Mouse (Mus musculus) liver, embryonic 13.5 days (tissue): Measurements from ENCODE around the gene Hao2. TPM values are rescaled to one million over a fixed set of nuclear protein-coding genes. Genes with fewer than 3 reads are reported as not detected.

Source experiments
- ATAC-seq: fragments of 200-750 bp; cut with Nextera tagmentation; 2 replicates; pipeline ENCODE4 v1.8.0; 2017; ENCODE audit warnings: low read depth, mild to moderate bottlenecking, moderate number of reproducible peaks, moderate library complexity
- DNase-seq: peaks from one replicate; pipeline ENCODE4 v3.0.0; 2022
- H3K27ac ChIP-seq: fragments of 300-500 bp; sonication (generic); 2 replicates; pipeline ENCODE4 v1.5.1; 2015; ENCODE audit warnings: moderate library complexity, mild to moderate bottlenecking, inconsistent platforms
- H3K27me3 ChIP-seq: fragments of 300-500 bp; sonication (generic); 2 replicates; pipeline ENCODE4 v1.6.1; 2015; ENCODE audit warnings: mild to moderate bottlenecking, inconsistent platforms
- H3K36me3 ChIP-seq: fragments of 300-500 bp; sonication (generic); 2 replicates; pipeline ENCODE4 v1.6.1; 2015; ENCODE audit warnings: mild to moderate bottlenecking, inconsistent platforms
- H3K4me1 ChIP-seq: fragments of 300-500 bp; sonication (generic); replicated peaks from 2 replicates; pipeline ENCODE4 v1.6.1; 2015; ENCODE audit warnings: inconsistent platforms
- H3K4me2 ChIP-seq: fragments of 300-500 bp; sonication (generic); 2 replicates; pipeline ENCODE4 v1.6.1; 2015; ENCODE audit warnings: inconsistent platforms, mild to moderate bottlenecking, moderate library complexity
- H3K4me3 ChIP-seq: fragments of 300-500 bp; sonication (generic); replicated peaks from 2 replicates; pipeline ENCODE4 v1.5.1; 2015; ENCODE audit warnings: mild to moderate bottlenecking, inconsistent platforms
- H3K9ac ChIP-seq: fragments of 300-500 bp; sonication (generic); 2 replicates; pipeline ENCODE4 v1.6.1; 2015; ENCODE audit warnings: mild to moderate bottlenecking, inconsistent platforms
- H3K9me3 ChIP-seq: fragments of 300-500 bp; sonication (generic); replicated peaks from 2 replicates; pipeline ENCODE4 v1.6.1; 2016; ENCODE audit warnings: inconsistent platforms
- WGBS: fragments of 180-500 bp; shearing (Covaris S2); methylation state at CpG from one replicate; pipeline ENCODE4 v1.1.7; 2015; ENCODE audit not compliant: insufficient replicate concordance; 5-methylcytosine and 5-hydroxymethylcytosine counted together
- polyA plus RNA-seq: library from polyadenylated mRNA; unstranded; fragments of >200 nt; fragmentation: Nextera tagmentation; extraction: Ambion mirVana; gene quantifications from 2 replicates; pipeline ENCODE4 v1.2.1, GENCODE M21; 2015

Gene Hao2
- polyA plus RNA-seq, 1 experiment from 2014 or later, result 2.5 TPM

GRCm38 (mm10) chr3:98916856-98917255 is 23.8 kb upstream of the Hao2 start:
- ATAC-seq (no peak), DNase-seq (no peak)
- Histone ChIP-seq H3K27ac (no peak overlapping the region), H3K27me3 (no peaks in the 10 kb centered on the region), H3K9me3 (no peaks in the 10 kb centered on the region), H3K4me2 (no peak overlapping the region), H3K4me3 (no peak overlapping the region), H3K9ac (no peak overlapping the region), H3K36me3 (no peaks in the 10 kb centered on the region), H3K4me1 (peaks cover 5% of the 10 kb centered on the region; the same call in 1 of the 2 replicates)
- 46% methylated on average over 2 of the region's 2 CpGs for WGBS

- DNase-seq (peak; percentile 40), ATAC-seq (no peak)
- H3K27ac ChIP-seq, result no peak overlapping the region
- H3K4me3 ChIP-seq, result no peak overlapping the region
- no peaks in the 10 kb centered on the region for H3K36me3 ChIP-seq
- H3K27me3 ChIP-seq, result no peaks in the 10 kb centered on the region
- no peaks in the 10 kb centered on the region for H3K9me3 ChIP-seq
- no peak overlapping the region for H3K9ac ChIP-seq
- no peak overlapping the region for H3K4me2 ChIP-seq
- H3K4me1 ChIP-seq, result peaks cover 5% of the 10 kb centered on the region; the same call in 1 of the 2 replicates
- 4% methylated on average over 4 of the region's 4 CpGs for WGBS
These were observed 22.6 kb upstream of the Hao2 start for GRCm38 (mm10) chr3:98915659-98916058.

DNA sequence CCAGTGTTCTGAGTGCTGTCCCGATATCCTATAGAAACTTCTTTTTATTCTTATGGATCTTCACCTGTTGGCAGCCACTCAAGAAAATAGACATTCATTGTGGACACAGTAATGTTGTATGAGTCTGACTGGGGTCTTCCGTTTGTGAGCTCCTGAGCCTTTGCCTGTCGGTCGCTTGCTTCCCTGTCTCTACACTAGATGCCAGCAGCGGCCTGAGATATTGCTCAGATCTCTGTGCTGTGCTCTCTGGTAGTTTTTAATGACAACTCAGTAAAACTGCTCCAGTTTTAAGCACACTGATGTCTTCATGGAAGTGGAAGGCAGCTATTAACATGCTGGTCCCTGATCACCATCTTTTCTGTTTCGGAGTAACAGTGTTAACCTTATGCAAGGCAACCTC is 20.6 kb upstream of the Hao2 start:
- DNase-seq (no peak), ATAC-seq (no peak)
- no peak overlapping the region for H3K9ac ChIP-seq
- H3K9me3 ChIP-seq, result no peaks in the 10 kb centered on the region
- WGBS, result 60% methylated on average over 6 of the region's 6 CpGs
- H3K27me3 ChIP-seq, result no peaks in the 10 kb centered on the region
- no peak overlapping the region for H3K4me2 ChIP-seq
- H3K4me3 ChIP-seq, result no peak overlapping the region
- H3K27ac ChIP-seq, result no peak overlapping the region
- H3K4me1 ChIP-seq, result peaks cover 5% of the 10 kb centered on the region; the same call in 1 of the 2 replicates
- H3K36me3 ChIP-seq, result no peaks in the 10 kb centered on the region

- DNase-seq, result no peak
- Histone ChIP-seq H3K4me2 (no peak overlapping the region), H3K9ac (no peak overlapping the region), H3K36me3 (no peaks in the 10 kb centered on the region), H3K27me3 (no peaks in the 10 kb centered on the region), H3K27ac (no peak overlapping the region), H3K4me3 (no peak overlapping the region), H3K9me3 (no peaks in the 10 kb centered on the region), H3K4me1 (no peaks in the 10 kb centered on the region)
- WGBS, result 68% methylated on average over 2 of the region's 2 CpGs
- no peak for ATAC-seq
These were observed 4.6 kb upstream of the Hao2 start for GRCm38 (mm10) chr3:98897606-98898005.

GRCm38 (mm10) chr3:98895071-98895601 is 2.1 kb upstream of the Hao2 start:
- H3K27ac ChIP-seq, result no peak overlapping the region
- 36% methylated on average over 10 of the region's 10 CpGs for WGBS

GRCm38 (mm10) chr3:98890430-98890829 is 2.6 kb downstream of the Hao2 start:
- ATAC-seq (no peak), DNase-seq (no peak)
- Histone ChIP-seq H3K4me1 (no peaks in the 10 kb centered on the region), H3K4me3 (no peak overlapping the region), H3K36me3 (no peaks in the 10 kb centered on the region), H3K9ac (no peak overlapping the region), H3K27me3 (no peaks in the 10 kb centered on the region), H3K4me2 (no peak overlapping the region), H3K9me3 (no peaks in the 10 kb centered on the region), H3K27ac (no peak overlapping the region)
- WGBS, result 68% methylated on average over 4 of the region's 4 CpGs

More at GRCm38 (mm10) chr3:98895071-98895601, 2.1 kb upstream of the Hao2 start:
- ATAC-seq (peak; percentile 29; the same call in 1 of the 2 replicates), DNase-seq (no peak)
- no peaks in the 10 kb centered on the region for H3K27me3 ChIP-seq
- no peak overlapping the region for H3K9ac ChIP-seq
- H3K4me2 ChIP-seq, result 0 out of 2 replicates have a peak overlapping the region, but pooled peaks have one; percentile 26
- no peaks in the 10 kb centered on the region for H3K4me1 ChIP-seq
- no peaks in the 10 kb centered on the region for H3K36me3 ChIP-seq
- no peak overlapping the region for H3K4me3 ChIP-seq
- H3K9me3 ChIP-seq, result no peaks in the 10 kb centered on the region

DNA sequence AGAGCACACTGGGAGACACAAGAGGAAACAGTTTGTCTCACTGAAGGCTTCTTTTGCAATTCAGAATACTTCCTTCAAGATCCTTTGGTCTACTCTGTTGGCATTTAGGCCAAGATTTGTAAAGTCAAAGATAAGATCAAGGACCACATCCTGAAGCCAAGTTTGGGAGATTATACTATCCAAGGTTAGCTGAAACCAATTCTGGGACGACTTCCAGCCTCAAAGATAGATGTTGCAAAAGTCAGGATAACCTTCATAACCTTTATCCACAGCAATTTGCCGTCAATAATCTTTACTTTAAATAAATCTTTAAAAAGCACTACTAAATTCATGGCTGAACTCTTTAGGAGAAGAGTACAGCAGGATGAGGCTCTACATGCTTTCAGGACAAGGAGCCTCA is 4.8 kb downstream of the Hao2 start:
- H3K9me3 ChIP-seq, result no peaks in the 10 kb centered on the region
- no peak overlapping the region for H3K27ac ChIP-seq
- no peak for DNase-seq
- no peaks in the 10 kb centered on the region for H3K4me1 ChIP-seq
- no peaks in the 10 kb centered on the region for H3K36me3 ChIP-seq
- H3K9ac ChIP-seq, result no peak overlapping the region
- no peak overlapping the region for H3K4me3 ChIP-seq
- no peak overlapping the region for H3K4me2 ChIP-seq
- ATAC-seq, result no peak
- H3K27me3 ChIP-seq, result no peaks in the 10 kb centered on the region
- WGBS, result 42% methylated on average over 2 of the region's 2 CpGs

DNA sequence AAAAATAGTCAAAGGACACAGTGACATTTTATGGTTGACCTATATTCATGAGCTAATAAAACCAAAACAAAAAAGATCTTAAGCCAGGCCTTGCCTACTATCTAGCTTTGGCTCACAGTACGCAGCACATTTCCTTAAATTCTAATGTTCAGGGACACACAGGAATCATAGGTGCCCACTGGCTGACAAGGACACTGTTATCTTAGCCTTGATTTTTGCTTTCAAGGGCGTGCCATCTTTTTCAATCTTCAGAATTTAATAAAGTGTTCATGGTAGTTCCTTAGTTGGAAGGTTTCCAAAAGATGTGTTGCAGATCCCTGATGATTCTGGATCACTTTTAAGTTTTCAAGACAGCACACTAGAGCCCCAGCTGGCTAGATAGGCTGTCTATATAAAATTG is 12.2 kb downstream of the Hao2 start:
- no peak overlapping the region for H3K27ac ChIP-seq
- H3K4me3 ChIP-seq, result no peak overlapping the region
- ATAC-seq (no peak), DNase-seq (no peak)
- no peaks in the 10 kb centered on the region for H3K9me3 ChIP-seq
- H3K4me1 ChIP-seq, result no peaks in the 10 kb centered on the region
- H3K36me3 ChIP-seq, result no peaks in the 10 kb centered on the region
- H3K9ac ChIP-seq, result no peak overlapping the region
- no peak overlapping the region for H3K4me2 ChIP-seq
- H3K27me3 ChIP-seq, result no peaks in the 10 kb centered on the region
- WGBS, result 66% methylated on average over 2 of the region's 2 CpGs

- H3K36me3 ChIP-seq, result no peaks in the 10 kb centered on the region
- no peak overlapping the region for H3K27ac ChIP-seq
- DNase-seq (no peak), ATAC-seq (no peak)
- H3K9me3 ChIP-seq, result no peaks in the 10 kb centered on the region
- no peaks in the 10 kb centered on the region for H3K4me1 ChIP-seq
- WGBS, result 59% methylated on average over 6 of the region's 6 CpGs
- no peaks in the 10 kb centered on the region for H3K27me3 ChIP-seq
- H3K4me2 ChIP-seq, result no peak overlapping the region
- no peak overlapping the region for H3K9ac ChIP-seq
- H3K4me3 ChIP-seq, result no peak overlapping the region
These were observed 12.8 kb downstream of the Hao2 start for GRCm38 (mm10) chr3:98880216-98880615.

DNA sequence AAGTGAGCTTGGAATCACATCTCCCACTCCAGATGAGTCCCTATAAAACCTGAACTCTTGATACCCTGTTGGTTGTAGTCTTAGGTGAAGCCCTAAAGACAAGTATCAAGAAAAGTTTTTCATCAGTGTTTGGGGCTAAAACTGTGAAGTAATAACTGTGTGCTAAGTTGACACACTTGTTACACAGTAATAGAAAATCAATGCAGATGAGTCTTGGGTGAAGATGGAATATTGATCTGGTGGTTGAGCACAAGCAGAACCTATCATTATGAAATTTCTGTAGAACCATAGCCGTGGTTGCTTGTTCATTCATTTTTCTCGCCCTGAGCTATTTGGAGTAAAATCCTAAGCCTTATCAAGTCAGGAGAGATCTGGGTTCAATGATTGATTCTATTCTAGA is 24.8 kb downstream of the Hao2 start:
- ATAC-seq (no peak), DNase-seq (no peak)
- no peak overlapping the region for H3K27ac ChIP-seq
- H3K4me1 ChIP-seq, result no peaks in the 10 kb centered on the region
- H3K9ac ChIP-seq, result no peak overlapping the region
- no peaks in the 10 kb centered on the region for H3K36me3 ChIP-seq
- no peak overlapping the region for H3K4me3 ChIP-seq
- WGBS, result 55% methylated on average over 2 of the region's 2 CpGs
- no peak overlapping the region for H3K4me2 ChIP-seq
- H3K9me3 ChIP-seq, result no peaks in the 10 kb centered on the region
- no peaks in the 10 kb centered on the region for H3K27me3 ChIP-seq

GRCm38 (mm10) chr3:98862800-98863199 is 30.2 kb downstream of the Hao2 start:
- no peak overlapping the region for H3K4me2 ChIP-seq
- H3K27me3 ChIP-seq, result no peaks in the 10 kb centered on the region
- peaks cover 9% of the 10 kb centered on the region for H3K4me1 ChIP-seq
- H3K27ac ChIP-seq, result no peak overlapping the region
- WGBS, result 92% methylated on average over 1 of the region's 1 CpGs
- no peak for ATAC-seq
- no peak overlapping the region for H3K4me3 ChIP-seq
- no peaks in the 10 kb centered on the region for H3K9me3 ChIP-seq
- H3K36me3 ChIP-seq, result no peaks in the 10 kb centered on the region
- no peak for DNase-seq
- H3K9ac ChIP-seq, result no peak overlapping the region

DNA sequence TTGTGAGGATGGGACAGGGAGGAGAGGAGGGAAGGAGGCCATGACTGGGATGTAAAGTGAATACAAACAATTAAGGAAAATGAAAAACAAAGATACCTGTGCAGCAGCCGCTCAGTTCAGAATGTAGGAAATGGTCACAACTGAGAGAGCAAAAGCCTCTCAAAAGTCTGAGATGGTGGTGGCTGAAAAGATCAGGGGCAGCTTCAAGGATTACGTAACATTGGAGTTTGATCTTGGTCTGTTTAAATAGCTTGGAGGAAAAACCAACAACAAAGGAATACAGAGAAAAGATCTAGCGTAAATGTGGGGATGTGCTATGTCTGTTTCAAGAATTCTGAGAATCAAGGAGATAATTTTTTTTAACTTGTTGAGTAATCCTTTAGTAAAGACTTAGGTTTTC is 33.5 kb downstream of the Hao2 start, which contains the start of gene Hsd3b1:
Gene Hsd3b1, minus strand, starts transcription at position 219 of the 400 bp plus-strand sequence.
- no peak within 1 kb of the TSS for H3K4me3 ChIP-seq
- no peak for ATAC-seq
- WGBS, result 73% methylated on average over 3 of the region's 3 CpGs

More for the DNA sequence above, 33.5 kb downstream of the Hao2 start, which contains the start of gene Hsd3b1:
- no peak for DNase-seq
- H3K27me3 ChIP-seq, result no peaks in the 10 kb centered on the region
- no peaks in the 10 kb centered on the region for H3K9me3 ChIP-seq
- no peak within 1 kb of the TSS; the same call in 1 of the 2 replicates for H3K9ac ChIP-seq
- H3K27ac ChIP-seq, result peak within 1 kb of the TSS; percentile 48; the same call in 1 of the 2 replicates
- H3K4me2 ChIP-seq, result peak within 1 kb of the TSS; percentile 11; the same call in 1 of the 2 replicates
- peaks cover 36% of the 10 kb centered on the region for H3K4me1 ChIP-seq
- H3K36me3 ChIP-seq, result no peaks in the 10 kb centered on the region
